Mouse (Mus musculus) erythroblast, embryonic 14.5 days (primary cell): Measurements from ENCODE around the gene Flvcr1.

Source experiments
- GATA1 ChIP-seq: IDR thresholded peaks from 2 replicates; pipeline ENCODE4 v1.6.1; 2012; ENCODE audit warnings: low read length, inconsistent platforms, mixed read lengths
- TAL1 ChIP-seq: IDR thresholded peaks from 3 replicates; pipeline ENCODE4 v1.6.1; 2012; ENCODE audit warnings: low read length, inconsistent platforms, mixed read lengths

GRCm38 (mm10) chr1:190968010-190968409 lies 57.9 kb downstream of the Flvcr1 start:
- no peak for TF ChIP-seq TAL1
- TF ChIP-seq GATA1 = no peak
